Comparison of ENCODE assay signal across 15 mouse cellular contexts in genomic region chr4:41303671-41304070, GRCm38 (mm10). TPM values are rescaled to one million over a fixed set of nuclear protein-coding genes. Genes with fewer than 3 reads are reported as not detected.
DNase-seq lines count a peak whose midpoint lies in the region; ATAC-seq and TF ChIP-seq lines count a peak whose summit lies in the region.
"Had no signal": no experiment of that assay in that cellular context is flagged by ENCODE, and none has a peak within 500 bp of the region (broad histone marks: within the 10 kb centered on the region; RNA-seq: fewer than 3 reads in every experiment).

No protein-coding gene starts in this region.

- 0 out of 2 replicates have a peak overlapping the region, but pooled peaks have one; percentile 18 for H3K27ac ChIP-seq in bone marrow, adult 2 months (ENCODE audit: control insufficient read depth, insufficient read depth, low read depth, low read length, poor library complexity)
- H3K27ac ChIP-seq in hindbrain, embryonic 14.5 days, result no peak overlapping the region
- H3K27ac ChIP-seq in midbrain, embryonic 13.5 days, result no peak overlapping the region

- intact Hi-C loops in left cerebral cortex, postnatal 4 days (cut with DNase I), result no loop called here

- 72% methylated on average over 7 of the region's 7 CpGs for WGBS in bone marrow, adult 2 months
- WGBS in hindbrain, embryonic 14.5 days, result 90% methylated on average over 7 of the region's 7 CpGs
- 94% methylated on average over 7 of the region's 7 CpGs for WGBS in midbrain, embryonic 13.5 days

- TF ChIP-seq CTCF in bone marrow, adult 2 months (IDR thresholded peaks at IDR 0.05; ENCODE audit: control insufficient read depth, insufficient read depth, low read length), result no peak

- no peak overlapping the region for H3K9ac ChIP-seq in hindbrain, embryonic 14.5 days
- no peak overlapping the region for H3K9ac ChIP-seq in midbrain, embryonic 13.5 days (replicated peaks)

- H3K36me3 ChIP-seq in megakaryocyte, embryonic 14.5 days (replicated peaks; ENCODE audit: low read length), result peaks cover 99% of the 10 kb centered on the region
- H3K36me3 ChIP-seq in hindbrain, embryonic 14.5 days (replicated peaks; ENCODE audit: control insufficient read depth, insufficient read depth), result peaks cover 74% of the 10 kb centered on the region
- peaks cover 68% of the 10 kb centered on the region for H3K36me3 ChIP-seq in midbrain, embryonic 13.5 days

- peak; percentile 9 for DNase-seq in left cerebral cortex, postnatal 4 days
- DNase-seq in left cerebral cortex, adult 9 months (ENCODE audit: low spot score in 2 of 2), result no peak
- no peak for DNase-seq in thymus, postnatal 0 days (ENCODE audit: low spot score)
- DNase-seq in hindbrain, embryonic 14.5 days (ENCODE audit: low spot score), result no peak
- DNase-seq: adrenal gland, postnatal 36 days; gastrocnemius, postnatal 10 days; heart, postnatal 4 days; kidney, adult 2 months; kidney, postnatal 36 days had no signal

- H3K4me1 ChIP-seq in bone marrow, adult 2 months (ENCODE audit: control insufficient read depth, insufficient read depth, low read length), result peaks cover 13% of the 10 kb centered on the region
- H3K4me1 ChIP-seq in megakaryocyte, embryonic 14.5 days, result peaks cover 62% of the 10 kb centered on the region
- no peaks in the 10 kb centered on the region for H3K4me1 ChIP-seq in hindbrain, embryonic 14.5 days (replicated peaks; ENCODE audit: control insufficient read depth, insufficient read depth, low read length)
- H3K4me1 ChIP-seq in midbrain, embryonic 13.5 days (replicated peaks), result 0 out of 2 replicates have a peak, but pooled peaks cover 3% of the 10 kb centered on the region

- H3K27me3 ChIP-seq in megakaryocyte, embryonic 14.5 days (replicated peaks), result no peaks in the 10 kb centered on the region
- H3K27me3 ChIP-seq in hindbrain, embryonic 14.5 days (ENCODE audit: control insufficient read depth, insufficient read depth, low read length), result no peaks in the 10 kb centered on the region
- H3K27me3 ChIP-seq in midbrain, embryonic 13.5 days, result no peaks in the 10 kb centered on the region

- no peak overlapping the region for H3K4me2 ChIP-seq in hindbrain, embryonic 14.5 days (replicated peaks)
- H3K4me2 ChIP-seq in midbrain, embryonic 13.5 days (replicated peaks), result no peak overlapping the region
- H3K4me2 ChIP-seq: midbrain, embryonic 11.5 days had no signal

- no peak for TF ChIP-seq POLR2A in bone marrow, adult 2 months (IDR thresholded peaks at IDR 0.05; ENCODE audit: borderline replicate concordance, control insufficient read depth, low read depth, low read length)

- no peak overlapping the region for H3K4me3 ChIP-seq in bone marrow, adult 2 months (replicated peaks; ENCODE audit: control insufficient read depth, low read depth, low read length)
- peak overlapping the region; percentile 47 for H3K4me3 ChIP-seq in megakaryocyte, embryonic 14.5 days (replicated peaks)
- H3K4me3 ChIP-seq in hindbrain, embryonic 14.5 days (replicated peaks; ENCODE audit: low read length), result no peak overlapping the region
- no peak overlapping the region for H3K4me3 ChIP-seq in midbrain, embryonic 13.5 days (replicated peaks)

- ATAC-seq in erythroid progenitor cell, adult 5-6 weeks (replicated peaks; ENCODE audit: low FRiP score, poor library complexity, severe bottlenecking), result 0 out of 2 replicates have a peak, but pooled peaks have one; percentile 45
- no peak for ATAC-seq in hindbrain, embryonic 14.5 days (ENCODE audit: low FRiP score)
- ATAC-seq in midbrain, embryonic 13.5 days, result no peak
- ATAC-seq: lung, postnatal 0 days had no signal

- no peaks in the 10 kb centered on the region for H3K9me3 ChIP-seq in megakaryocyte, embryonic 14.5 days
- no peaks in the 10 kb centered on the region for H3K9me3 ChIP-seq in hindbrain, embryonic 14.5 days (ENCODE audit: control insufficient read depth, low read length)
- H3K9me3 ChIP-seq in midbrain, embryonic 13.5 days, result no peaks in the 10 kb centered on the region

RNA-seq across cellular contexts. Expression of gene Dcaf12, which starts 11.0 kb away (rescaled TPM):
- 10 to 100 TPM; 56.7 to 57.5 TPM for total RNA-seq in left cerebral cortex, postnatal 4 days (2021)
- 76.7 and 82.1 TPM in 2 replicates for polyA plus RNA-seq in bone marrow, adult 2 months (2011; ENCODE audit: insufficient read depth, insufficient read length, low replicate concordance, missing spikeins)
- 58.4 and 77.1 TPM in 2 replicates for total RNA-seq in erythroid progenitor cell, adult 5-6 weeks (2015; ENCODE audit: low replicate concordance)
- total RNA-seq in erythroid progenitor cell, adult 5-6 weeks (2017; ENCODE audit: low replicate concordance), result 66.0 and 84.6 TPM in 2 replicates
- 21.1 and 26.3 TPM in 2 replicates for polyA plus RNA-seq in megakaryocyte, embryonic 14.5 days (2012; ENCODE audit: insufficient read depth, low replicate concordance)
- 53.3 and 54.4 TPM in 2 replicates for polyA plus RNA-seq in thymus, postnatal 0 days (2015; fragmentation: Nextera tagmentation; extraction: Ambion mirVana)
- polyA plus RNA-seq in hindbrain, embryonic 14.5 days (2014; fragmentation: Nextera tagmentation; extraction: Ambion mirVana), result 55.7 and 63.8 TPM in 2 replicates
- polyA plus RNA-seq in midbrain, embryonic 13.5 days (2015; fragmentation: Nextera tagmentation; extraction: Ambion mirVana), result 80.1 and 81.0 TPM in 2 replicates

RNA-seq across cellular contexts. Expression of gene Ubap2, which starts 28.7 kb away (rescaled TPM):
- total RNA-seq in left cerebral cortex, postnatal 4 days (2021), result 10 to 100 TPM; 77.8 to 78.2 TPM
- 30.9 and 64.5 TPM in 2 replicates for polyA plus RNA-seq in bone marrow, adult 2 months (2011; ENCODE audit: insufficient read depth, insufficient read length, low replicate concordance, missing spikeins)
- 52.3 and 55.8 TPM in 2 replicates for total RNA-seq in erythroid progenitor cell, adult 5-6 weeks (2015; ENCODE audit: low replicate concordance)
- total RNA-seq in erythroid progenitor cell, adult 5-6 weeks (2017; ENCODE audit: low replicate concordance), result 33.1 and 42.1 TPM in 2 replicates
- polyA plus RNA-seq in megakaryocyte, embryonic 14.5 days (2012; ENCODE audit: insufficient read depth, low replicate concordance), result 277 and 564 TPM in 2 replicates
- 32.1 and 37.7 TPM in 2 replicates for polyA plus RNA-seq in thymus, postnatal 0 days (2015; fragmentation: Nextera tagmentation; extraction: Ambion mirVana)
- 49.7 and 50.2 TPM in 2 replicates for polyA plus RNA-seq in hindbrain, embryonic 14.5 days (2014; fragmentation: Nextera tagmentation; extraction: Ambion mirVana)
- polyA plus RNA-seq in midbrain, embryonic 13.5 days (2015; fragmentation: Nextera tagmentation; extraction: Ambion mirVana), result 57.0 and 59.7 TPM in 2 replicates

RNA-seq across cellular contexts. Expression of gene Ubap1, which starts 45.1 kb away (rescaled TPM):
- 10 to 100 TPM; 33.5 to 43.3 TPM for total RNA-seq in left cerebral cortex, postnatal 4 days (2021)
- 37.4 and 67.8 TPM in 2 replicates for polyA plus RNA-seq in bone marrow, adult 2 months (2011; ENCODE audit: insufficient read depth, insufficient read length, low replicate concordance, missing spikeins)
- 28.5 and 33.1 TPM in 2 replicates for total RNA-seq in erythroid progenitor cell, adult 5-6 weeks (2015; ENCODE audit: low replicate concordance)
- total RNA-seq in erythroid progenitor cell, adult 5-6 weeks (2017; ENCODE audit: low replicate concordance), result 126 and 198 TPM in 2 replicates
- 5.1 and 28.5 TPM in 2 replicates for polyA plus RNA-seq in megakaryocyte, embryonic 14.5 days (2012; ENCODE audit: insufficient read depth, low replicate concordance)
- 37.2 and 43.2 TPM in 2 replicates for polyA plus RNA-seq in thymus, postnatal 0 days (2015; fragmentation: Nextera tagmentation; extraction: Ambion mirVana)
- 64.1 and 68.7 TPM in 2 replicates for polyA plus RNA-seq in hindbrain, embryonic 14.5 days (2014; fragmentation: Nextera tagmentation; extraction: Ambion mirVana)
- polyA plus RNA-seq in midbrain, embryonic 13.5 days (2015; fragmentation: Nextera tagmentation; extraction: Ambion mirVana), result 74.5 and 76.9 TPM in 2 replicates
